Mouse (Mus musculus): ENCODE data around the gene Slc34a3.
A peak's percentile ranks its signal among the peaks of the same experiment; 100 is the strongest.

The Slc34a3 gene

GRCm38 (mm10) chr2:25182664-25183063, 51.5 kb downstream of the Slc34a3 start:
- no peaks in the 10 kb centered on the region for H3K9me3 ChIP-seq (ENCODE audit: low read length)
- H3K4me1 ChIP-seq (replicated peaks; ENCODE audit: low read depth, low read length), result peaks cover 60% of the 10 kb centered on the region
- H3K27me3 ChIP-seq (ENCODE audit: insufficient read depth, low read length), result peaks cover 92% of the 10 kb centered on the region
- no peak for TF ChIP-seq POU5F1 (IDR thresholded peaks at IDR 0.05; ENCODE audit: borderline replicate concordance, low read length)
- TF ChIP-seq NANOG (IDR thresholded peaks at IDR 0.05; ENCODE audit: borderline replicate concordance, low read length), result no peak
- no peak for TF ChIP-seq CTCF (conservative IDR thresholded peaks at IDR 0.05; ENCODE audit: low read length)
- no peaks in the 10 kb centered on the region for H3K36me3 ChIP-seq (ENCODE audit: insufficient read depth, low read length)
- 0 out of 2 replicates have a peak overlapping the region, but pooled peaks have one; percentile 86 for H3K4me3 ChIP-seq (replicated peaks; ENCODE audit: low read length)

- H3K36me3 ChIP-seq (ENCODE audit: insufficient read depth, low read length), result no peaks in the 10 kb centered on the region
- H3K4me3 ChIP-seq (replicated peaks; ENCODE audit: low read length), result peak overlapping the region; percentile 86
- H3K27me3 ChIP-seq (ENCODE audit: insufficient read depth, low read length), result peaks cover 93% of the 10 kb centered on the region
- peaks cover 66% of the 10 kb centered on the region for H3K4me1 ChIP-seq (replicated peaks; ENCODE audit: low read depth, low read length)
- no peaks in the 10 kb centered on the region for H3K9me3 ChIP-seq (ENCODE audit: low read length)
- TF ChIP-seq CTCF (conservative IDR thresholded peaks at IDR 0.05; ENCODE audit: low read length) (no peak), POU5F1 (IDR thresholded peaks at IDR 0.05; ENCODE audit: borderline replicate concordance, low read length) (no peak), NANOG (IDR thresholded peaks at IDR 0.05; ENCODE audit: borderline replicate concordance, low read length) (no peak)
Observed at GRCm38 (mm10) chr2:25181891-25182397, 52.2 kb downstream of the Slc34a3 start.

GRCm38 (mm10) chr2:25180973-25181890, 52.9 kb downstream of the Slc34a3 start:
- peak overlapping the region; percentile 86 for H3K4me3 ChIP-seq (replicated peaks; ENCODE audit: low read length)
- peaks cover 59% of the 10 kb centered on the region for H3K4me1 ChIP-seq (replicated peaks; ENCODE audit: low read depth, low read length)
- no peaks in the 10 kb centered on the region for H3K36me3 ChIP-seq (ENCODE audit: insufficient read depth, low read length)
- H3K27me3 ChIP-seq (ENCODE audit: insufficient read depth, low read length), result peaks cover 93% of the 10 kb centered on the region
- TF ChIP-seq NANOG (IDR thresholded peaks at IDR 0.05; ENCODE audit: borderline replicate concordance, low read length) (no peak), CTCF (conservative IDR thresholded peaks at IDR 0.05; ENCODE audit: low read length) (no peak), POU5F1 (IDR thresholded peaks at IDR 0.05; ENCODE audit: borderline replicate concordance, low read length) (no peak)
- no peaks in the 10 kb centered on the region for H3K9me3 ChIP-seq (ENCODE audit: low read length)

- Histone ChIP-seq H3K27me3 (ENCODE audit: insufficient read depth, low read length) (peaks cover 93% of the 10 kb centered on the region), H3K36me3 (ENCODE audit: insufficient read depth, low read length) (no peaks in the 10 kb centered on the region), H3K4me3 (replicated peaks; ENCODE audit: low read length) (peak within 1 kb of the TSS; percentile 86), H3K4me1 (replicated peaks; ENCODE audit: low read depth, low read length) (peaks cover 57% of the 10 kb centered on the region), H3K9me3 (ENCODE audit: low read length) (no peaks in the 10 kb centered on the region)
- TF ChIP-seq POU5F1 (IDR thresholded peaks at IDR 0.05; ENCODE audit: borderline replicate concordance, low read length), result peak; percentile 96
- no peak for TF ChIP-seq CTCF (conservative IDR thresholded peaks at IDR 0.05; ENCODE audit: low read length)
Observed at GRCm38 (mm10) chr2:25180478-25180903, 53.7 kb downstream of the Slc34a3 start, which contains the start of gene Nrarp. Gene Nrarp (plus strand): TSS chr2:25180758.

- H3K9me3 ChIP-seq (ENCODE audit: low read length), result no peaks in the 10 kb centered on the region
- TF ChIP-seq NANOG (IDR thresholded peaks at IDR 0.05; ENCODE audit: borderline replicate concordance, low read length), result no peak
- TF ChIP-seq CTCF (conservative IDR thresholded peaks at IDR 0.05; ENCODE audit: low read length), result no peak
- no peak for TF ChIP-seq POU5F1 (IDR thresholded peaks at IDR 0.05; ENCODE audit: borderline replicate concordance, low read length)
- H3K4me1 ChIP-seq (replicated peaks; ENCODE audit: low read depth, low read length), result peaks cover 54% of the 10 kb centered on the region
- peak overlapping the region; percentile 86; the same call in 1 of the 2 replicates for H3K4me3 ChIP-seq (replicated peaks; ENCODE audit: low read length)
- peaks cover 93% of the 10 kb centered on the region for H3K27me3 ChIP-seq (ENCODE audit: insufficient read depth, low read length)
- no peaks in the 10 kb centered on the region for H3K36me3 ChIP-seq (ENCODE audit: insufficient read depth, low read length)
Observed at GRCm38 (mm10) chr2:25179566-25180217, 54.5 kb downstream of the Slc34a3 start.
